Mouse (Mus musculus): ENCODE measurements around the gene Icam4.

- TF ChIP-seq CTCF (IDR thresholded peaks at IDR 0.05; ENCODE audit: low read depth) (no peak), EP300 (optimal IDR thresholded peaks at IDR 0.05) (no peak)
These were observed 32.1 kb upstream of the Icam4 start for GRCm38 (mm10) chr9:20997065-20997464.
